Mouse (Mus musculus): ENCODE measurements around the gene Miga2.

DNA sequence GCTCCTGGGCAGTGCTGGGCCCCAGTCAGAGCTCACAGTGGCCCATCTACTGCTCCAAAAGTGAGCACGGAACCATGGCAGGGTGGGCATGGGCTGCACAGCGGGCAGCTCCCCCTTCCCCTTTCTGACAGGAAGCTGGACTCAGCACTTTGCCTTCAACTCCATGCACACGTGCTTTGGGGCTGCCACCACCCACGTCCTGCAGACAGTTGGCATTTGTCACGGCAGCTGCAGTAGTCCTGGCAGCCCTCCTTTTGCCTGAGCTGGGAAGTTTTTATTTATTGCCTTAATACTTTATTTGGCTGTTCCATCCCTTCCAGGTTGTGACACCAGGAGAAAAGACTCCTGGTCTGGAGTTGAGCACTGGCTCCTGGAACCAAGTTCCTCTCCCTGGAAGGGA, 20.8 kb downstream of the Miga2 start:
- TF ChIP-seq CTCF (IDR thresholded peaks at IDR 0.05; ENCODE audit: extremely low read depth, insufficient read depth, insufficient read length, insufficient replicate concordance), result no peak
- no peak for TF ChIP-seq POLR2A (IDR thresholded peaks at IDR 0.05; ENCODE audit: low read depth, low read length)

Data from spleen, adult 2 months (tissue).